Mouse (Mus musculus) bone marrow macrophage, adult 2 months (primary cell): ENCODE measurements around the gene Sfxn5.

Experiments
- CTCF ChIP-seq: IDR thresholded peaks from 2 replicates; pipeline ENCODE4 v1.5.1; 2012; ENCODE audit warnings: low read depth, mild to moderate bottlenecking, low read length, moderate library complexity
- POLR2A ChIP-seq: IDR thresholded peaks from 2 replicates; pipeline ENCODE4 v1.6.1; 2012; ENCODE audit warnings: mild to moderate bottlenecking, low read depth, low read length, borderline replicate concordance

DNA sequence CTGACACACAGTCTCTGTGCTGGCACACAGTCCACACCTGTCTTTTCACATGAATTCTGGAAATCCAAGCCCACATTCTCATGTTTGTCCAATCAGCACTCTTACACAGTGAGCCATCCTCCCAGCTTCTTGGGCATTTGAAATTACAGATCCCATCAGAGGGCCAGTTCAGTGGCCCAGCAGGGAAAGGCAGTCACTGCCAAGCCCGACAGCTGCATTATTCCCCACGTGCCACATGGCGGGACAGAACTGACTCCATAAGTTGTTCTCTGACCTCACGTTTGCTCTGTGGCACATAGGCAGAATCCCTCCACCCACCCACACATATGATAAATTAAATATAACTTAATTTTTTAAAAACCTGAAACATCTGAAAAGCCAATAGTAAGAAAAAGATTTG is 25.3 kb downstream of the Sfxn5 start:
- no peak for TF ChIP-seq CTCF
- TF ChIP-seq POLR2A: no peak
